Mouse (Mus musculus): ENCODE measurements around the gene Csf1.

- no peak for TF ChIP-seq HCFC1 (IDR thresholded peaks at IDR 0.05; ENCODE audit: borderline replicate concordance, insufficient read depth, low read length)
- TF ChIP-seq ZNF384 (IDR thresholded peaks at IDR 0.05; ENCODE audit: low read depth, low read length) = no peak
- no peak for TF ChIP-seq MAFK (IDR thresholded peaks at IDR 0.05; ENCODE audit: insufficient read depth, low read depth, low read length)
- TF ChIP-seq CHD2 (IDR thresholded peaks at IDR 0.05; ENCODE audit: low read depth, low read length) = no peak
- no peak for TF ChIP-seq ZC3H11A (IDR thresholded peaks at IDR 0.05; ENCODE audit: borderline replicate concordance, low read depth, low read length)
These were observed 27.6 kb upstream of the Csf1 start for GRCm38 (mm10) chr3:107787613-107788501.
